Mouse (Mus musculus) small intestine, adult 2 months (tissue): ENCODE data around the gene St8sia1. TPM values are rescaled to one million over a fixed set of nuclear protein-coding genes. Genes with fewer than 3 reads are reported as not detected.

Experiments
- H3K27ac ChIP-seq: fragments of 200-500 bp; 2 replicates; pipeline ENCODE4 v1.5.1; 2012; ENCODE audit warnings: low read depth, low read length, control low read depth, inconsistent platforms; ENCODE audit not compliant: insufficient read depth
- H3K27me3 ChIP-seq: fragments of 200-500 bp; 2 replicates; pipeline ENCODE4 v1.6.1; 2012; ENCODE audit warnings: mild to moderate bottlenecking, moderate library complexity, low read length, inconsistent platforms; ENCODE audit not compliant: control insufficient read depth, insufficient read depth
- H3K36me3 ChIP-seq: fragments of 200-500 bp; 2 replicates; pipeline ENCODE4 v1.6.1; 2012; ENCODE audit warnings: mild to moderate bottlenecking, low read length, control low read depth, inconsistent platforms; ENCODE audit not compliant: control insufficient read depth, insufficient read depth
- H3K4me1 ChIP-seq: fragments of 200-500 bp; 2 replicates; pipeline ENCODE4 v1.6.1; 2012; ENCODE audit warnings: low read length, inconsistent platforms, mixed read lengths; ENCODE audit not compliant: control insufficient read depth, insufficient read depth, insufficient read length
- H3K4me3 ChIP-seq: fragments of 200-500 bp; 2 replicates; pipeline ENCODE4 v1.5.1; 2012; ENCODE audit warnings: low read depth, mild to moderate bottlenecking, control low read depth, inconsistent platforms, low read length, moderate library complexity
- CTCF ChIP-seq: fragments of 200-500 bp; IDR thresholded peaks from 2 replicates; pipeline ENCODE4 v1.5.1; 2012; ENCODE audit warnings: low read depth, mild to moderate bottlenecking, control low read depth, inconsistent platforms, low read length, moderate library complexity, mixed read lengths; ENCODE audit not compliant: insufficient replicate concordance, insufficient read length; ENCODE audit errors: extremely low read depth
- POLR2A ChIP-seq: fragments of 200-500 bp; IDR thresholded peaks from 2 replicates; pipeline ENCODE4 v1.6.1; 2012; ENCODE audit warnings: low read depth, mild to moderate bottlenecking, control low read depth, inconsistent platforms, low read length, moderate library complexity
- WGBS: fragments of 180-500 bp; shearing (Covaris S2); methylation state at CpG from one replicate; pipeline ENCODE4 v1.1.7; 2018; 5-methylcytosine and 5-hydroxymethylcytosine counted together
- polyA plus RNA-seq: library from polyadenylated mRNA; depleted of rRNA; stranded (reverse); fragments of >200 nt; gene quantifications from 2 replicates; pipeline ENCODE4 v1.2.3, GENCODE M21; 2012

Gene St8sia1
- polyA plus RNA-seq, 1 experiment, result 0.19 TPM

DNA sequence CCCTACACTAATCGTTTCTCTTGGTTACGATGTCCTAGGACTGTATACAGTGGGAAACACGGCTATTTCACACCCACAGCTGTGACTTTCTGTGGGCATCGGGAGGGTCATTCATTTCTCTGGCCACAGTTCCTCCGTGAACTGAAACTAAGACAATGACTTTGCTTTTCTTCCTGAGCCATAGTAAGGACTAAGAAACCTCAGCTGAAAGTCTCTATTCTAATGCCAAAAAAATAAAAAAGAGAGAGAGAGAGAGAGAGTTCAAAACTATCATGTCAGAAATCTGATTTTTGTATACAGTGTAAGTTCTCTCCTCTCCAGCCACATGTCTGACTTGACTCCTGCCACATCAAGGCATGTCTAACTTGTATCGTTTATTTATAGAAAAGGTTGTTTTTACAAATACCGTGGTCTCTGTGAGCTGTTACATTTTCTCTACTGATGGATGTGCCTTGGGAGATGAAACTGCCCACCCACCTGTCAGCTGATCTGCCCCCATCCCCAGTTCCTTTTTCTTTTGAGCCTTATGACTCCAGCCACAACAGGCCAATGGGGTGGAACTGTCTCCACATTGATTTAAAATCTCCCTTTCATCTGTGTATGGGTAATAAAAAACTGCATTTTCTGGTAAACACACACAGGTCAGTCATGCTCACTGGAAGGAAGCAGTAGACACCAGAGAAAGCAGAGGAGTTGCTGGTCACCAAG, 94.4 kb downstream of the St8sia1 start:
- Histone ChIP-seq H3K4me3 (no peak overlapping the region), H3K4me1 (no peaks in the 10 kb centered on the region), H3K27ac (no peak overlapping the region), H3K36me3 (no peaks in the 10 kb centered on the region), H3K27me3 (no peaks in the 10 kb centered on the region)
- TF ChIP-seq POLR2A (no peak), CTCF (no peak)
- 71% methylated on average over 7 of the region's 7 CpGs for WGBS

DNA sequence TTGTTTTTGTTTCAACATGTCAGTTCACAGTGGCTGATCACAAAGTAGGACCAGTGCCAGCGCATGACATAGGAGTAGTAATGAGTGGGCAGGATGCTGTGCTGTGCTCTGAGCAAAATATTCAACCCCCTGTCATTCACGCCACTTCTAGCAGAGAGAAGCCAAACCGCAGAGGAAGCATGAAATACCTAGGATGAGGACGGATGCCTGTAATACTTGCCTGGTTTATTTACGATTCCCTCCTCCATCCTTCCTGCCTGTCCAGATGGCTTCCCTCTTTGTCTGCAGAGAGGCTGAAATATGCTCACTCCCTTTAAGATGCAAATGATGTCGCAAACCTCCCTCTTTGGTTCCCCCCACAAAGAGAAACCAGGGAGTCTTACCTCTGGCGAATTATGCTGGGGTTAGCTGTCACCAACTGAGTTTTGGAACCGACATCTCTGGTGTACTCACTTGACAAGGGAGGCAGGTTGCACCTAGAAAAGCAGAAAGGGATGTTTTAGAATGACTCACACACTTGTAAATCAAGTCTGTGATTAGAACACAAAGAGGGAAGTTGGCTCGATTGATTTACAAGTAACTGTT, 96.7 kb downstream of the St8sia1 start:
- no peaks in the 10 kb centered on the region for H3K36me3 ChIP-seq
- no peaks in the 10 kb centered on the region for H3K4me1 ChIP-seq
- TF ChIP-seq CTCF (no peak), POLR2A (no peak)
- 41% methylated on average over 9 of the region's 9 CpGs for WGBS
- H3K4me3 ChIP-seq, result no peak overlapping the region
- H3K27me3 ChIP-seq, result no peaks in the 10 kb centered on the region
- no peak overlapping the region for H3K27ac ChIP-seq

DNA sequence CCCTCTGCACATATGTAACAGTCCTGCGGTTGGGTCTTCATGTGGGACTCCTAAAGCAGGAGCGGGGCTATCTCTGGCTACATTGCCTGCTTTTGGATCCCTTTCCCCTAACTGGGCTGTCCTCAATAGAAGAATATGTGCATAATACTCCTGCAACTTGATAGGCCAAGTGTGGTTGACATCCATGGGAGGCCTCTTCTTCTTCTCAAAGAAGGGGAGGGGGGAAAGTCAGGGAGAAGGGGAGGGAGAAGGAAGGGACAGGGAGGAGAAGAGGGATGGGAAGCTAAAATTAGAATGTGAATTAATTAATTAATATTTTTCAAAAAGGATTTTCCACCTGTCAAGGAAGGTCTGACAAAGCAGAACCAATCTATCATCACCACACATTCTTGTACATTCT, 97.2 kb downstream of the St8sia1 start:
- Histone ChIP-seq H3K4me1 (no peaks in the 10 kb centered on the region), H3K36me3 (no peaks in the 10 kb centered on the region), H3K4me3 (no peak overlapping the region), H3K27me3 (no peaks in the 10 kb centered on the region), H3K27ac (no peak overlapping the region)
- 96% methylated on average over 2 of the region's 2 CpGs for WGBS
- TF ChIP-seq CTCF, result no peak
- TF ChIP-seq POLR2A, result no peak

DNA sequence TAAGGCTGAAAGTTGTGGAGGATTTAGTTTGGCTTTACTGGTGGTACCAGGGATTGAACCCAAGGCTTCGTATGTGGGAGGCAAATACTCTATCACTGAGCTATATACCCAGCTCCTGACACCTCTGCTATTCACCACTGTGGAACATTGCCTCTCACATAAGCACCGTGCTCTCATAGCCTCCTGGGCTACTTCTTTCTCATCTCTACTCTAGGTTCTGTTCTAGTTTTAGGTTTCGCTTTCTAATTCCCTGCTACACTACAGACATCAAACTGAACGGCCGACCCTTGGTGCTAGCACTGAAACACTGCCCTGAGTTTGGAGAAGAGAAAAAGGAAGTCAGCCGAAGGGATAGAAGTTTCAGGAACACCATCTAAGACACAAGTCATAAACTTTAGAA, 99.1 kb downstream of the St8sia1 start:
- Histone ChIP-seq H3K4me1 (no peaks in the 10 kb centered on the region), H3K27me3 (no peaks in the 10 kb centered on the region), H3K36me3 (no peaks in the 10 kb centered on the region), H3K27ac (no peak overlapping the region), H3K4me3 (no peak overlapping the region)
- no peak for TF ChIP-seq CTCF
- WGBS, result 65% methylated on average over 6 of the region's 6 CpGs

DNA sequence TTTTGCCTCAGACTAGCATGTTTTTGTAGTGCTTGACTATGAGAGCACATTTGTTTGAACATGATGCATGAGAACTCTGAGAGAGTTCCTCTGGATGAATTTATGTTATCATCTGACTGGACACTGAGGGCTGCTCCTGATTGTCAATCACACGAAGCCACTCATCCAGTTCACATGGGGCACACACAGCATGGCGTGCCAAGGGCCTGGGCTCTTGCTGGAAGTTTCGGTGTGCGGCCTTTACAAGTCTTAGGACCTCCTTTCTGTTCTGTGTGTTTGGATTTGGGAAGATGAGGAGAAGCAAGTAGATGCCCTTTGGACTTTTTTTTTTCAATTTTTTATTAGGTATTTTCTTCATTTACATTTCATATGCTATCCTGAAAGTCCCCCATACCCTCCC, 100.4 kb downstream of the St8sia1 start:
- TF ChIP-seq POLR2A, result no peak
- TF ChIP-seq CTCF, result no peak
- Histone ChIP-seq H3K36me3 (no peaks in the 10 kb centered on the region), H3K4me1 (no peaks in the 10 kb centered on the region), H3K4me3 (no peak overlapping the region), H3K27me3 (no peaks in the 10 kb centered on the region), H3K27ac (no peak overlapping the region)
- WGBS, result 89% methylated on average over 4 of the region's 4 CpGs

DNA sequence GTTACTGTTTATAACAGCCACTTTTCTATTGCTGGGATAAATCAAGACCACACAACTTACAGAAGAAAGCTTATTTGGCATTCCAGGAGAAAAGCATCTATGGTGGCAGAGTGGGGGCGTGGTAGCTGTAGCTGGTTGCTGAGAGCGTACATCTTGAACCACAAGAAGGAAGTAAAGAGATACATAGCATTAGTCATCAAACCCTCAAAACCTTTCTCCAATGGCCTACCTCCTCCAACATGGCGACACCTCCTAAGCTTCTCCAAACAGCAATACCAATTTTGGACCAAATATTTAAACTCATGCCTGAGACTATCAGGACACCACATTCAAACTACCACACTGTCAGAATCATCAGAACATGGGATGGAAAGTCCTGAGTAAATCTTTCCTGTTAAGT, 102.0 kb downstream of the St8sia1 start:
- no peaks in the 10 kb centered on the region for H3K4me1 ChIP-seq
- TF ChIP-seq POLR2A (no peak), CTCF (no peak)
- 83% methylated on average over 3 of the region's 3 CpGs for WGBS
- H3K4me3 ChIP-seq, result no peak overlapping the region
- no peaks in the 10 kb centered on the region for H3K36me3 ChIP-seq
- no peak overlapping the region for H3K27ac ChIP-seq
- no peaks in the 10 kb centered on the region for H3K27me3 ChIP-seq

DNA sequence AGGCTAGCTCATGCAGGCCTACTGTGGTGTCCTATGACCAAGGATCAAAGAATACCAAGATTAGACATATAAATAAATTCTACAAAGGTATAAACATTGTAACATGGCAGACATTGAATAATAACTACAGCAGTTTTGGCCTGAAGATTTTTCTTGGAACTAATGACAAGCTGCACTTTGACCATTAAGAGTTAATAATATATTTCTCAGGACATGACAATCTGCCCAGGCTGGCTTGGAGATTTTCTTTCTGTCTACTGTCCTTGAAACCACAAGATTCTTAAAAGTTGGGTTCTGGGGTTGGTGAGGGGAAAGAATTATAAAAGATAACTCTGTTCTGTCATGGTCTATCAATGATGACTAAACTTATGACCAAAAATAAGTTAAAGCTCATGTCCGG, 103.9 kb downstream of the St8sia1 start:
- WGBS, result 85% methylated on average over 1 of the region's 1 CpGs
- Histone ChIP-seq H3K4me1 (no peaks in the 10 kb centered on the region), H3K27me3 (no peaks in the 10 kb centered on the region), H3K27ac (no peak overlapping the region), H3K36me3 (no peaks in the 10 kb centered on the region), H3K4me3 (no peak overlapping the region)
- no peak for TF ChIP-seq CTCF
- TF ChIP-seq POLR2A, result no peak
